Mouse (Mus musculus) left cerebral cortex, adult 18-20 months (tissue): Measurements from ENCODE around the gene Syne1. TPM values are rescaled to one million over a fixed set of nuclear protein-coding genes. Genes with fewer than 3 reads are reported as not detected.

Source experiments
- DNase-seq, 2 experiments: peaks; one replicate each; pipeline ENCODE4 v3.0.0; 2021 to 2022; ENCODE audit warnings: low spot score in 2 of 2, mixed read lengths in 1 of 2
- total RNA-seq, 2 experiments: library from RNA; stranded (reverse); gene quantifications; 2 replicates each; pipeline ENCODE4 v1.2.3; 2021

Gene Syne1
- total RNA-seq, 2 experiments from 2014 or later, result 360 to 372 TPM

- DNase-seq, result no peak
These were observed 475.6 kb downstream of the Syne1 start for GRCm38 (mm10) chr10:5075724-5076123.

GRCm38 (mm10) chr10:5072054-5072453 is 479.2 kb downstream of the Syne1 start:
- no peak for DNase-seq

- no peak for DNase-seq
These were observed 480.4 kb downstream of the Syne1 start for GRCm38 (mm10) chr10:5070941-5071231.

GRCm38 (mm10) chr10:5070168-5070940 is 480.9 kb downstream of the Syne1 start:
- DNase-seq, result no peak

GRCm38 (mm10) chr10:5068676-5069265 is 482.5 kb downstream of the Syne1 start, which contains the start of gene Gm10097:
TSS of gene Gm10097 (plus strand) at chr10:5069192.
- DNase-seq, result no peak

GRCm38 (mm10) chr10:5067113-5067512 is 484.2 kb downstream of the Syne1 start:
- DNase-seq, result no peak

- DNase-seq, result no peak
These were observed 491.3 kb downstream of the Syne1 start for GRCm38 (mm10) chr10:5059983-5060382.

GRCm38 (mm10) chr10:5058876-5059275 is 492.4 kb downstream of the Syne1 start:
- no peak for DNase-seq

GRCm38 (mm10) chr10:5057661-5058060 is 493.6 kb downstream of the Syne1 start:
- no peak for DNase-seq

GRCm38 (mm10) chr10:5056940-5057339 is 494.3 kb downstream of the Syne1 start:
- no peak for DNase-seq

GRCm38 (mm10) chr10:5056243-5056735 is 495.0 kb downstream of the Syne1 start:
- no peak for DNase-seq

GRCm38 (mm10) chr10:5045671-5046070 is 505.6 kb downstream of the Syne1 start:
- DNase-seq, result no peak

- DNase-seq, result no peak
These were observed 506.1 kb downstream of the Syne1 start for GRCm38 (mm10) chr10:5045213-5045612.

- DNase-seq, result no peak
These were observed 506.8 kb downstream of the Syne1 start for GRCm38 (mm10) chr10:5044481-5044880.

- no peak for DNase-seq
These were observed 510.0 kb downstream of the Syne1 start for GRCm38 (mm10) chr10:5041254-5041653.

GRCm38 (mm10) chr10:5032192-5033048 is 518.9 kb downstream of the Syne1 start:
- DNase-seq, result no peak

GRCm38 (mm10) chr10:5029883-5030282 is 521.4 kb downstream of the Syne1 start:
- DNase-seq, result no peak

GRCm38 (mm10) chr10:5029161-5029560 is 522.1 kb downstream of the Syne1 start:
- DNase-seq, result no peak

GRCm38 (mm10) chr10:5028301-5028700 is 523.0 kb downstream of the Syne1 start:
- DNase-seq, result no peak

- DNase-seq, result no peak
These were observed 524.1 kb downstream of the Syne1 start for GRCm38 (mm10) chr10:5027208-5027607.

GRCm38 (mm10) chr10:5025906-5026305 is 525.4 kb downstream of the Syne1 start:
- DNase-seq, result no peak

- DNase-seq, result no peak
These were observed 534.1 kb downstream of the Syne1 start for GRCm38 (mm10) chr10:5017148-5017547.
